Mouse (Mus musculus): ENCODE measurements around the gene Gpam. TPM values are rescaled to one million over a fixed set of nuclear protein-coding genes. Genes with fewer than 3 reads are reported as not detected.

Gene Gpam
- polyA plus RNA-seq, 1 experiment: 0.04 TPM

DNA sequence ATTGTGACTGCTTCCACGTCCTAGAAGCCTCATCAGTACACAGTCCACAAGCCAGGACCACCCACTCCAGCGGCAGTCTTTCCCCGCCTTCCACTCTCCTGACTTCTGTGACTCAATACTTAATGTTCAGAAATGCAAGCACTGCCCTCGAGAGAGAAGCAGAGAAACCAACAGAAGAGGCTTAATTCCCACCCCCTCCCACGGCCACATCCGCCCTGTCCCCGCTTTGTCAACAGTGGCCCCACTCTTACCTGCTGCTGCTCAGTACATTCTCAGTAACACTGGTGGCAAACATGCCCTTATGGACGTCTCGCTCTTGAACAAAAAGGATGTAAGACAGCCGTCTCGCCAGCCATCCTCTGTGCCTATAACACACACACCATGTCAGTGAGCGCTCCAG is 36.2 kb downstream of the Gpam start:
- no peak for TF ChIP-seq TAL1 (IDR thresholded peaks at IDR 0.05; ENCODE audit: low read length)
- no peak for TF ChIP-seq GATA1 (IDR thresholded peaks at IDR 0.05; ENCODE audit: low read length)
- Histone ChIP-seq H3K4me3 (replicated peaks) (no peak overlapping the region), H3K9me3 (ENCODE audit: control insufficient read depth, low read length) (no peaks in the 10 kb centered on the region), H3K36me3 (ENCODE audit: control insufficient read depth) (peaks cover 74% of the 10 kb centered on the region), H3K27me3 (ENCODE audit: control insufficient read depth) (no peaks in the 10 kb centered on the region), H3K4me1 (ENCODE audit: control insufficient read depth) (peaks cover 31% of the 10 kb centered on the region)

DNA sequence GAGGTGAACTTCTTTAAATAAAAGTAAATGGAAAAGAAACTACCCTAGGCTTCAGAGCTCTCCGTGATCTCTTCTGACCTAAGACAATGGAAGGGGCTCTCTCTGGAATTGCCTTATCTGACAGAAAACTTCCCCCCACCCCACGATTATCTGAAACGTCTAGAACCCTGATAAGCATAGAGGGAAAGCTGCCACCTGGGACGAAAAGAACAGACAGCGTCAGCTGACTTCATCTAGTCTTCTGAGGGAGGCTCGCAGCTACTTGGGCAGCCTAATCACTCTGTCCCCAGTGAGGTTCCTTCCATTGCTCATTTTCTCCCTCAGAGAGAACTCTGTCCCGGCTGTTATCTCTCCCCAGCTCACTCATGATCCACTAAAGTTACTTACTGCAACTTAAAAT is 36.9 kb downstream of the Gpam start:
- Histone ChIP-seq H3K27me3 (ENCODE audit: control insufficient read depth) (no peaks in the 10 kb centered on the region), H3K4me3 (replicated peaks) (no peak overlapping the region), H3K36me3 (ENCODE audit: control insufficient read depth) (peaks cover 74% of the 10 kb centered on the region), H3K4me1 (ENCODE audit: control insufficient read depth) (peaks cover 39% of the 10 kb centered on the region), H3K9me3 (ENCODE audit: control insufficient read depth, low read length) (no peaks in the 10 kb centered on the region)
- TF ChIP-seq TAL1 (IDR thresholded peaks at IDR 0.05; ENCODE audit: low read length): no peak
- TF ChIP-seq GATA1 (IDR thresholded peaks at IDR 0.05; ENCODE audit: low read length): no peak

DNA sequence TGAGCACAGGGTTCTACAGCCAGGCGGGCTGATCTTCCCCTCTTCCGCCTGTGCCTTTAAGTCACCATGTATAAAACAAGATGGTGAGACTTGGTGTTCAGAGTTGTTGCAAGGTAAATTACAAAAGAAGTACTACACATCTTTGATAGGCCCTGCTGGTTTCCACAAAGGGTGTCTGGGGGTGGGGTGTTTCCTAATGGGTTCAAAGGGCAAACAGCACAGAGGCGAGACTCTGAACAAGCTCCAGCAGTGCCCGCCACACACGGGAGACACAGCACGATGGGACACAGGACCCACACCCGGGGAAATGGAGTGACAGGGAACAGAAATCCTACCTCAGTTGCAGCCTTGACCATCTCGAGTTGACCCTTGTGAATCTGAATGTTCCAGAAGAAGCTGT is 39.3 kb downstream of the Gpam start:
- Histone ChIP-seq H3K4me3 (replicated peaks) (no peak overlapping the region), H3K36me3 (ENCODE audit: control insufficient read depth) (peaks cover 84% of the 10 kb centered on the region), H3K27me3 (ENCODE audit: control insufficient read depth) (no peaks in the 10 kb centered on the region), H3K9me3 (ENCODE audit: control insufficient read depth, low read length) (no peaks in the 10 kb centered on the region), H3K4me1 (ENCODE audit: control insufficient read depth) (peaks cover 44% of the 10 kb centered on the region)
- TF ChIP-seq GATA1 (IDR thresholded peaks at IDR 0.05; ENCODE audit: low read length) (no peak), TAL1 (IDR thresholded peaks at IDR 0.05; ENCODE audit: low read length) (no peak)

DNA sequence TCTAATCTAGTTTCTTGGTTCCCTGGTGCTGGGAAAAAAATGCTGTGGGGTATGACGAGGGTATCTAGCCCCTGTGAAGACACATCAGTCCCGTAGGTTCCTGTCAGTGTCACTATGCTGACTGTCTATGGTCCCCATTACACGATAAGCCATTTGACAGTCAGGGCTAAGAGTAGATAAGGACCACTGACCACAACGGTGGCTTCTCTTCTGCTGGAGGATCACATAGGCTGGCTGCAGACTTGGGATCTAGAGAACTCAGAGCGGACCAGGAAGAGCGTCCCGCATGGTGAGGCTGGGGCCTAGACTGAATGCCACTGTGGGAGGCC is 41.2 kb downstream of the Gpam start:
- no peaks in the 10 kb centered on the region for H3K27me3 ChIP-seq (ENCODE audit: control insufficient read depth)
- H3K4me1 ChIP-seq (ENCODE audit: control insufficient read depth): peaks cover 31% of the 10 kb centered on the region
- H3K4me3 ChIP-seq (replicated peaks): no peak overlapping the region
- no peaks in the 10 kb centered on the region for H3K9me3 ChIP-seq (ENCODE audit: control insufficient read depth, low read length)
- peaks cover 85% of the 10 kb centered on the region for H3K36me3 ChIP-seq (ENCODE audit: control insufficient read depth)
- TF ChIP-seq GATA1 (IDR thresholded peaks at IDR 0.05; ENCODE audit: low read length) (no peak), TAL1 (IDR thresholded peaks at IDR 0.05; ENCODE audit: low read length) (no peak)

DNA sequence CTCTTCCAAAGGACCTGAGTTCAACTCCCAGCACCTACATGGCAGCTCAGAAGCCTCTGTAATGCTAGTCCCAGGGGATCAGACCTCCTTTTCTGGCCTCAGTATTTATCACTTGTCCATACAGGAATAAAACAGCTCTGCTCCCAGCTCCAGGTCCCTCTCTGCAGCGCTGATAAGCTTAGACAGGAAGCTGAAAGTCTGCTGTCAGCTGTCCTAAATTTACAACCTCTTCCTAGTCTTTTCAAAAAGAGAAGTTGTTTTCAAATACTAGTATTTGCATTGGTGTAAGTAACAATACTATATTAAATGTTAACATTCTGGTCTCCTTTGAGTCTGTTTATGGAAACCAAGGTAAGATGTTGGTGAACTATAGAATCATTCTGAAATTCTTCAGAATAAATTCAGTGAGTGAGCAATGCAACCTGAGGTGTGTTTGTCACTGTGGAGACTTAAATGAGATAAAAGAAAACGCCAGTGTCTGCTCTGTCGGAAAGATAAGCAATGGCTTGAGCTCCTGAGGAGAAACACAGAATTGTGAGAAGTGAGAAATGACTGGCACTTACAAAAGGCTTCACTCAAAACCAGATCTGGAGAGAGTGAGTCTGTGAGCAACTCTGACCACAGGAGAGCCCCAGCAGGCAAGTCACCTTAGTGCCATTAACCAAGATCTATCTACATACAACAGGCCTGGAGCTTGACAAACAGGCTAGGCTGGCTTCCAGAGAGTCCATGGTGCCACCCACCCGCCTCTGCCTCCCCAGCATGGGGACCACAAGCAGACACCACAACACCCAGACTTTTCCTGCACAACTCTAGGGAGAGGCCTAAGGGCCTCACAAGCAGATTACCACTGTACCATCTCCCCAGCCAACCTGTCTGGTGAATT is 41.8 kb downstream of the Gpam start:
- H3K9me3 ChIP-seq (ENCODE audit: control insufficient read depth, low read length): no peaks in the 10 kb centered on the region
- no peak for TF ChIP-seq GATA1 (IDR thresholded peaks at IDR 0.05; ENCODE audit: low read length)
- H3K4me3 ChIP-seq (replicated peaks): no peak overlapping the region
- peaks cover 84% of the 10 kb centered on the region for H3K36me3 ChIP-seq (ENCODE audit: control insufficient read depth)
- no peaks in the 10 kb centered on the region for H3K27me3 ChIP-seq (ENCODE audit: control insufficient read depth)
- H3K4me1 ChIP-seq (ENCODE audit: control insufficient read depth): peaks cover 25% of the 10 kb centered on the region

DNA sequence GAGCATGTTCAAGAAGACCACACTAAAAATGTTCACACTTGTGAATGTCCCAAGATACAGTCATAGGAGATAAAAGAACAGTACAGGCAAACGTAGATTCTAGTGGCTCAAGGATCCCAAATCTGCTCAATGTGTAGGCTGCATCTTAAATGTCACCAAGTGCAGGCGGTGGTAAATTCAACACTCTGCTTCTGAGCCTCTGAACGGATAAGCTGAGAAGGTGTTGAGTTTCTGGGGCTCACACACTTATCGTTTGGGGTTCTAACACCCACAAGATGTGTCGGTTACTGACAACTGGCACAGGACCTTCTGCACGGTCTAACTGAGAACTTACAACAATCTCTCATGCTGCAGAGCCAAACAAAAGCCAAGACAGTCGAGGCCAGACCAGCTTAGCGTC is 50.2 kb downstream of the Gpam start:
- H3K9me3 ChIP-seq (ENCODE audit: control insufficient read depth, low read length): peaks cover 3% of the 10 kb centered on the region
- H3K27me3 ChIP-seq (ENCODE audit: control insufficient read depth): no peaks in the 10 kb centered on the region
- no peak overlapping the region for H3K4me3 ChIP-seq (replicated peaks)
- TF ChIP-seq GATA1 (IDR thresholded peaks at IDR 0.05; ENCODE audit: low read length): no peak
- H3K36me3 ChIP-seq (ENCODE audit: control insufficient read depth): peaks cover 91% of the 10 kb centered on the region
- no peaks in the 10 kb centered on the region for H3K4me1 ChIP-seq (ENCODE audit: control insufficient read depth)

DNA sequence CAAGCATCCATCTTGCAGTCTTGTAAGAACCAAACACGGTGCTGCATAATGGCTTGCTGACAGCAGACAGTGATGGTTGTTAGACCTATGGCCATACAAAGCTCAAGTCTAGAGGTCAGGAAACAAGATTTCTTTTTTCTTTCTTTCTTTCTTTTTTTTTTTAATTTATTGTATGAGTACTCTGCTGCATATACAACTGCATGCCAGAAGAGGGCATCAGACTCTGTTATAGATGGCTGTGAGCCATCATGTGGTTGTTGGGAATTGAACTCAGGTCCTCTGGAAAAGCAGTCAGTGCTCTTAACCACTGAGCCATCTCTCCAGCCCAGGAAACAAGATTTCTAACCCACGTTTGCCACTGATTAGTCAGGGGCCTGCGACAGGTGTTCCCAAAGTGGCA is 54.0 kb downstream of the Gpam start:
- peaks cover 12% of the 10 kb centered on the region for H3K9me3 ChIP-seq (ENCODE audit: control insufficient read depth, low read length)
- peaks cover 96% of the 10 kb centered on the region for H3K36me3 ChIP-seq (ENCODE audit: control insufficient read depth)
- no peaks in the 10 kb centered on the region for H3K27me3 ChIP-seq (ENCODE audit: control insufficient read depth)
- H3K4me1 ChIP-seq (ENCODE audit: control insufficient read depth): no peaks in the 10 kb centered on the region
- TF ChIP-seq GATA1 (IDR thresholded peaks at IDR 0.05; ENCODE audit: low read length) (no peak), TAL1 (IDR thresholded peaks at IDR 0.05; ENCODE audit: low read length) (no peak)
- no peak overlapping the region for H3K4me3 ChIP-seq (replicated peaks)

DNA sequence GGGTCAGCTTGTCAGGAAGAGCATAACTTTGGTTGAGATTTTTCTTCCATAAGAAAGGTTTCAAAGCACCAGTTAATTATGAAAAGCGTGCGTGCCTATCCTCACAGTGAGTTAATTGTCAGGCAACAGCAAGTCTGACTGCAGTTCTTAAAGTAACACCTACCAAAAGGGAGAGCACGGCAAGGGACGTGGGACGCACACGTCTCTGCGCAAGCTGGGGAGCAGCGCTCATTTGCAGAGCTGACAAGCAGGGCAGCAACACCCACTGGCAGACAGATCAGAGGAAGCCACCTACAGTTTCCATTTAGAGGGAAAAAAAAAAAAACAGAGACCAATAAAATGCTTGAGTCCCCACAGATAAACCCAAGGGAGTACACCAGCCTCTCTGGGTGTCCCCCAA is 58.0 kb downstream of the Gpam start:
- Histone ChIP-seq H3K27me3 (ENCODE audit: control insufficient read depth) (no peaks in the 10 kb centered on the region), H3K4me3 (replicated peaks) (no peak overlapping the region), H3K9me3 (ENCODE audit: control insufficient read depth, low read length) (peaks cover 12% of the 10 kb centered on the region), H3K36me3 (ENCODE audit: control insufficient read depth) (peaks cover 68% of the 10 kb centered on the region), H3K4me1 (ENCODE audit: control insufficient read depth) (no peaks in the 10 kb centered on the region)
- no peak for TF ChIP-seq GATA1 (IDR thresholded peaks at IDR 0.05; ENCODE audit: low read length)
- no peak for TF ChIP-seq TAL1 (IDR thresholded peaks at IDR 0.05; ENCODE audit: low read length)

DNA sequence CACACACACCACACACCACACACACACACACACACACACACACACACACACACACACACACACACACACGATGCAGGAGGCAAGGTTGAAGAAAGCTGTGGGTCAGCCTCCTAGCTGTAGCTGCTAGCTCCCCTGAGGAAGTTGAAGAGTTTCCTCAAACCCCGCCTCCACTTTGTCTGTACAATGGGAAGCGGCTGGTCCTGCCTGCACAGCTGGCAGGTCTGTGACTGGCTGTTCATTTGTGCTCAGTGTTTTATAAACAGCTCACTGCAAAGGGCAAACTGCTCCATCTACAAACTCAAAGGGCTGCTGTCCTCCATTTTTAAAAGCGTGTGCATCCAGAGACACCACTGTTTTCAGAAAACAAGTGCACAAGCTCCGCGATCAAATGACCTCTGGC is 63.8 kb downstream of the Gpam start:
- Histone ChIP-seq H3K27me3 (ENCODE audit: control insufficient read depth) (no peaks in the 10 kb centered on the region), H3K36me3 (ENCODE audit: control insufficient read depth) (peaks cover 11% of the 10 kb centered on the region), H3K9me3 (ENCODE audit: control insufficient read depth, low read length) (no peaks in the 10 kb centered on the region), H3K4me3 (replicated peaks) (no peak overlapping the region), H3K4me1 (ENCODE audit: control insufficient read depth) (peaks cover 4% of the 10 kb centered on the region)
- no peak for TF ChIP-seq TAL1 (IDR thresholded peaks at IDR 0.05; ENCODE audit: low read length)
- no peak for TF ChIP-seq GATA1 (IDR thresholded peaks at IDR 0.05; ENCODE audit: low read length)

DNA sequence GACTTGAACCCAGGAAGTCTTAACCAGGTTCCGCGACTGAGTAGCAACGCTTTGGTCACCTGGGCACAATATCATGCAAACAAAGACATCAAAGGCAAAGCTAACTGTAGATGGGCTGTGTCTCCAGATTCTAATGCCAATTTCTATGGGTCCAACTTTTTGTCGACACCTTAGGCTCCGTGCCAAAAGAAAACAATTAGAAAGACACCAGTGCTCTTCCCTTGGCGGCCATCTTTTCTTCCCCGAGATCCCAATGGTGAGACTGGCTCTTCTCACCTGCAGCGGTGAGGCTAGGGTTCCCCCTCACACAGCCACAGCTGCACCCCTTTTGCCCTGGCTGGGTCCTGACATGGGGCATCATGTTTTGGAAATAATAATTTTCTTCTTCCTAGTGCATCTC is 64.5 kb downstream of the Gpam start:
- H3K4me3 ChIP-seq (replicated peaks): no peak overlapping the region

More for the DNA sequence above, 64.5 kb downstream of the Gpam start:
- Histone ChIP-seq H3K9me3 (ENCODE audit: control insufficient read depth, low read length) (no peaks in the 10 kb centered on the region; the same call in 1 of the 2 replicates), H3K27me3 (ENCODE audit: control insufficient read depth) (no peaks in the 10 kb centered on the region), H3K4me1 (ENCODE audit: control insufficient read depth) (peaks cover 4% of the 10 kb centered on the region), H3K36me3 (ENCODE audit: control insufficient read depth) (peaks cover 8% of the 10 kb centered on the region; the same call in 1 of the 2 replicates)
- TF ChIP-seq TAL1 (IDR thresholded peaks at IDR 0.05; ENCODE audit: low read length) (no peak), GATA1 (IDR thresholded peaks at IDR 0.05; ENCODE audit: low read length) (no peak)

All from erythroblast, embryonic 14.5 days (primary cell).